Mouse (Mus musculus) neutrophil, adult 5-6 weeks (primary cell): Measurements from ENCODE around the gene Atxn2. TPM values are rescaled to one million over a fixed set of nuclear protein-coding genes. Genes with fewer than 3 reads are reported as not detected.

Experiments
- ATAC-seq: fragments of 151-379, 151-347 bp; 2 replicates; pipeline ENCODE4 v1.8.0; 2017; ENCODE audit warnings: mild to moderate bottlenecking, moderate TSS enrichment; ENCODE audit not compliant: insufficient number of reproducible peaks, poor library complexity, low FRiP score, severe bottlenecking; ENCODE audit errors: extremely low read depth
- total RNA-seq: library from RNA; stranded (forward); fragments of 200-1000 nt; gene quantifications from 2 replicates; pipeline ENCODE4 v1.2.3, GENCODE M21; 2017

Atxn2 gene
- total RNA-seq, 1 experiment from 2014 or later, result 62.5 TPM

- ATAC-seq, result no peak
Measured at GRCm38 (mm10) chr5:121809667-121810224, 98.6 kb downstream of the Atxn2 start.

- ATAC-seq, result no peak
Measured at GRCm38 (mm10) chr5:121810331-121811151, 99.4 kb downstream of the Atxn2 start.

- ATAC-seq, result no peak
Measured at GRCm38 (mm10) chr5:121811485-121811931, 100.4 kb downstream of the Atxn2 start.

GRCm38 (mm10) chr5:121812526-121813243 lies 101.5 kb downstream of the Atxn2 start:
- ATAC-seq, result no peak

GRCm38 (mm10) chr5:121813744-121814143 lies 102.6 kb downstream of the Atxn2 start:
- ATAC-seq, result no peak

GRCm38 (mm10) chr5:121815067-121815466 lies 103.9 kb downstream of the Atxn2 start:
- ATAC-seq, result peak; percentile 49

GRCm38 (mm10) chr5:121815867-121816380 lies 104.8 kb downstream of the Atxn2 start:
- no peak for ATAC-seq

GRCm38 (mm10) chr5:121816611-121817010 lies 105.5 kb downstream of the Atxn2 start:
- no peak for ATAC-seq

- ATAC-seq, result no peak
Measured at GRCm38 (mm10) chr5:121817551-121817950, 106.4 kb downstream of the Atxn2 start.

GRCm38 (mm10) chr5:121818401-121818800 lies 107.3 kb downstream of the Atxn2 start:
- ATAC-seq, result no peak

- no peak for ATAC-seq
Measured at GRCm38 (mm10) chr5:121818862-121819261, 107.7 kb downstream of the Atxn2 start.

- no peak for ATAC-seq
Measured at GRCm38 (mm10) chr5:121819559-121819958, 108.4 kb downstream of the Atxn2 start.

- no peak for ATAC-seq
Measured at GRCm38 (mm10) chr5:121820161-121820560, 109.0 kb downstream of the Atxn2 start.

- no peak for ATAC-seq
Measured at GRCm38 (mm10) chr5:121820657-121821056, 109.5 kb downstream of the Atxn2 start.

- ATAC-seq, result no peak
Measured at GRCm38 (mm10) chr5:121821116-121821515, 110.0 kb downstream of the Atxn2 start.

- no peak for ATAC-seq
Measured at GRCm38 (mm10) chr5:121821552-121821951, 110.4 kb downstream of the Atxn2 start.

GRCm38 (mm10) chr5:121822786-121823505 lies 111.8 kb downstream of the Atxn2 start:
- ATAC-seq, result no peak

- ATAC-seq, result no peak
Measured at GRCm38 (mm10) chr5:121823668-121824067, 112.5 kb downstream of the Atxn2 start.

GRCm38 (mm10) chr5:121824121-121824520 lies 113.0 kb downstream of the Atxn2 start:
- peak; percentile 30; the same call in 1 of the 2 replicates for ATAC-seq
